Mouse (Mus musculus) embryo, embryonic 11 days (tissue): Measurements from ENCODE around the gene Gm6803.
"Not testable (repeated sequence)": the region's sequence is repeated elsewhere in the genome, so short reads cannot be mapped to it uniquely, and the experiment has no call there.

Source experiments
- DNase-seq: peaks from one replicate; pipeline ENCODE4 v3.0.0-alpha.2; 2015

The Gm6803 gene

DNA sequence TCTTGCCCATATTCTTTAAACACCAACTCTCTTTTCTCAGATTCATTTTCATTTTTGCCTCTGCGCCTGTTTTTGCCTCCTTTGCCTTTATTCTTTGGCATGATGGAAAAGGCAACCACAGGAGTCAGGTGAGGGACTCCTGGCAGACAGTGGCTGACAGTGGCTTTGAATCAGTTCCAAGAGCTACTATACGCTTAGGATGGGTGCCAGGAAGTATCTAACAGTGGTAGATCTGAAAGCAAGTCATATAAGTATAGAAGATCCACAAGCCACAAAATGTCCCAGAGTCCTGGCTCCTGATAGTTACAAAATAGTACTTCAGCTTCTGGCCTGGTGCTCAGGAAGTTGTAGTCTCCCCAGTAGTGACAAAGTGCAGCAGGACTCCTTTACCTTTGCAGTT lies at the start of gene Gm6803:
Gene Gm6803 (minus strand): TSS at position 101 of the 400 bp plus-strand sequence.
- not testable (repeated sequence) for DNase-seq

DNA sequence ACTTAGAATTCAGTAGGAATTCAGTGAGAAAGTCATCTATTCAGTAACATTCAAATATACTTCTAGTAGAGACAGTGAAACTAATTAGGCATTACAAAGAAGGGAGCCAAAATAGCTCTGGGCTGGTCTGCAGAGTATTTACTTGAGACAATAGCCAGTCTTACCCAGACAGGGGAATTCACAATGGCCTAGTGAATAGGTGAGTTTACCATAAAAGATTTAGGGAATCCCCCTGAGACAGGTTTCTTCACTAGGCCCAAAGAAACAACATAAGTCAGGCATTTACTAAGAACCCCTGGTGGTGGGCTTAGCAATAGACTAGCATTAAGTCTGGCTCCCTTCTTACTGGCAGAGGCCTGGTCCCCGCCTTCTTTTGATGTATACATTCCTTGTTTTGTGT lies 26.7 kb upstream of the Gm6803 start:
- not testable (repeated sequence) for DNase-seq

GRCm38 (mm10) chr12:88039703-88040102 lies 21.1 kb upstream of the Gm6803 start:
- DNase-seq, result not testable (repeated sequence)

- DNase-seq, result peak; percentile 0
These were observed 20.5 kb upstream of the Gm6803 start for GRCm38 (mm10) chr12:88039062-88039461.

GRCm38 (mm10) chr12:88032250-88032649 lies 13.7 kb upstream of the Gm6803 start:
- DNase-seq, result not testable (repeated sequence)

- DNase-seq, result not testable (repeated sequence)
These were observed 8.1 kb upstream of the Gm6803 start, which contains the start of gene Gm2056 for GRCm38 (mm10) chr12:88026704-88027103. Gene Gm2056 (plus strand): TSS chr12:88027004.

- not testable (repeated sequence) for DNase-seq
These were observed 7.0 kb downstream of the Gm6803 start, which contains the start of gene Gm2075 for GRCm38 (mm10) chr12:88011548-88011947. Gene Gm2075 (plus strand): TSS chr12:88011848.

DNA sequence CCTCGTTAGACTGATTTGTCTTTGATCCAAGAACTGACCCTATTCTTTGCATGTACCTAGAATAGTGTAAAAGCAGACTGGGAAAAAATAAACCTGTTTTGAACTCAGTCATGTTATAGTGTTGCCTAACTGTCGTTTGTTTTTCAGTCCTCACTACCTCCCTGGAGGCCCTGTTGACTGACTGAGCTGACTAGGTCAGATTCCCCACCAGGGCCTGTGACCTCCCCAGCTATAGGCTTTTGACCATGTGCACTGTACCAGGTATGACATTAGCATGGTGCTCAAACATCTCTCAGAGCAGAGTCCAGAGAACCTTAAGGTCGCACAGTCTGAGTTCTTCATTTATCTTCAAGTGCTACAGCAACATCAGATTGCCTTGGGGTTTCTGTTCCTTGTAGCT lies 14.5 kb downstream of the Gm6803 start:
- DNase-seq, result not testable (repeated sequence)

DNA sequence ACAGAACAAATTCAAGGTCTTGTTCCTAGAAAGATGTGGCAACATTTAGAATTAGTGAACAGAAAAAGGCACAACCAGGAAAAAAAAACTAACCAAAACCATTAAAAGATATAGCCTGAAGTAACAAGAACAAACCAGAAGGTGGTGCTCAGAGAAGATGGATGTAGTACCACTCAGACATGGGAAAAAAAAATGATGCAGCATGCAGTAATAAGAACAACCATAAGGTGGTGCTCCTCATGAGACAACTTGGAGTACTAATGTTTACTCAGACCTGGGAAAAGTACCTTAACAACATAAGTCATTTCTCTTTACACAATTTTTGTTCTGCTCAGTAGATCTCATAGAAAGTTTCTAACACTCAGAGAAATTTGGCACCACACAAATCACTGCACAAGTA lies 34.6 kb downstream of the Gm6803 start:
- not testable (repeated sequence) for DNase-seq
